Mouse (Mus musculus) testis, postnatal 14 days (tissue): ENCODE measurements around the gene Cpb2.
A peak's percentile ranks its signal among the peaks of the same experiment; 100 is the strongest.

Source experiments
- DNase-seq: peaks from one replicate; pipeline ENCODE4 v3.0.0; 2021; ENCODE audit warnings: low spot score

The Cpb2 gene

DNA sequence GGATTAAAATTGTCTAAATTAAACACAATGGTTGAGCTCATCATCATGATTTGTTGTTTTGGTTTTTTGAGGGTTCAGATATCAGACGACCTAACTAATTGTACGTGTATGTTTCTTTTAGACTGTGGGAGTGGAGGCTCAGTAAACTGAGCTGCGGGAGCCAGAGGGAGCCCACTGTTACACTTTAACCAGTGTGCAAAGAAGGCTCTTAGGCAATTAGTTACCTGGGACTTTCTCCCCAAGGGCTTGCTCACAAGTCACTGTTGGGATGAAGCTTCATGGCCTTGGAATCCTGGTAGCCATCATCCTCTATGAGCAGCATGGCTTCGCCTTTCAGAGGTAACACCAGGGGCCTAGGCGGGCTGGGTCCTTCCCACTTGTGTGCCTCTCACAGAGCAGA is at the start of gene Cpb2:
Gene Cpb2 (plus strand): TSS at position 201 of the 400 bp plus-strand sequence.
- DNase-seq = no peak

- DNase-seq = no peak
These were observed 49.7 kb upstream of the Cpb2 start for GRCm38 (mm10) chr14:75192427-75192826.

- no peak for DNase-seq
These were observed 49.2 kb upstream of the Cpb2 start for GRCm38 (mm10) chr14:75192858-75193257.

DNA sequence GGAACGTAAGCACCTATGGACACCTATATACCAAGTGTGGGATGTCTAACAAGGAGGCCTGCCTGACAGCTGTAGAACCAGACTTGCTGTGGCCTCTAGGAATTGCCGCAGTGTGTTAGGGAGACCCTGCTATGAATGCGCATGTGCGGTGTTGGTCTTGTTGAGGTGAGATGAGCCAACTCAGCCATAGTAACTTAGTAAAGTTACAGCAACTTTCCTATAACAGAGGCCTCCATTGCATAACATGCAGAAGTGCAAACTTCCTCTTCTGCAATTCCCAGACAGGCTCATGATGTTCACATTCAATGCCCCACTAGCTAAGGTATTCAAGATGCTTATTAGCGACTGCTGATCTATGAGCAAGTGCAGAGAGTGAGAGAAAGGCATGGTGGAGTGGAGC is 46.6 kb upstream of the Cpb2 start:
- no peak for DNase-seq

- peak; percentile 14 for DNase-seq
These were observed 45.1 kb upstream of the Cpb2 start for GRCm38 (mm10) chr14:75197027-75197426.

GRCm38 (mm10) chr14:75197660-75198059 is 44.4 kb upstream of the Cpb2 start:
- DNase-seq = no peak

GRCm38 (mm10) chr14:75205363-75206051 is 36.6 kb upstream of the Cpb2 start:
- no peak for DNase-seq

GRCm38 (mm10) chr14:75206307-75206706 is 35.8 kb upstream of the Cpb2 start:
- no peak for DNase-seq

DNA sequence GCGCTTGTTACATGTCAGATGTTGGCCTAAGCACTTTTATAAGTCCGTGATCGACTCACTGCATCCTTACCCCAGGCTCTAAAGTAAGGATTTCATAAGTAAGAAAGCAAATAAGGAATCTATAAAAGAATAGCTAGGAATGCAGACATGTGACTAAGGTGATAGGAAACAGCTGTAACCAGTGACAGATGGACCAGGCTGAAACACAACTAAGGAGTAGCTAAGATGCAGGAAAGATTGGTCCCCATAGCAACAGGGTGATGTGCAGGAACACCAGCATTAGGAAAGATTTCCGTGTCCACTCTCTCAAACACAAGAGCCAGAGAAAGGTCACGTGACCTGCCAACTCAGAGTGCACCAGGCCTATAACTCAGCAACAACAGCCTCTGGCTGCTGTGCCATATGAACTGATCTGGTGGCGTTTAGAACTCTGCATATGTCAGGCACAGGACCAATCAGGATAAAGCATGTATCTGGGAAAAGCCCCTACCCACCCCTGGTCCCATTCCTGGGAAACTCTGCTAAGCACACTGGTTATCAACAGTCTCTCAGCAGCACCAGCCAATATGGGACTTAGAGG is 33.4 kb upstream of the Cpb2 start:
- no peak for DNase-seq

DNA sequence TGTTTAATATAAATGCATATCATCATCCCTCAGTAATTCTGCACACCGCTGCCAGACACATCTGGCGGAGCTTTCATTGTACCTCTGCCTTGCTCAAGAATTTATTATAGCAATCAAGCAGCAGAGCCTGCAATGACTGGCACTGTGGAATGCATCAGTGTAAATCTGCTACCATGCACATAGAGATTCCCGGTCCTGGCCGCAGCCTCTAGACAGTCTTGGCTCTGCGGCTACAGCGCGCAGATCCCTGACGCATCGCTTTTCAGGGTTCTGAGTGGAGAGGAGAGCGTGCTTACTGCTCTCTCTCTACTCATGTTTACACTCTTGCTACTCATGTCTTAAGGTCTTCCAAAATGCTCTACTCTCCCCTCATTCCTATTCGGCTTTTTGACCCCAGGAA is 28.3 kb upstream of the Cpb2 start:
- DNase-seq = no peak

DNA sequence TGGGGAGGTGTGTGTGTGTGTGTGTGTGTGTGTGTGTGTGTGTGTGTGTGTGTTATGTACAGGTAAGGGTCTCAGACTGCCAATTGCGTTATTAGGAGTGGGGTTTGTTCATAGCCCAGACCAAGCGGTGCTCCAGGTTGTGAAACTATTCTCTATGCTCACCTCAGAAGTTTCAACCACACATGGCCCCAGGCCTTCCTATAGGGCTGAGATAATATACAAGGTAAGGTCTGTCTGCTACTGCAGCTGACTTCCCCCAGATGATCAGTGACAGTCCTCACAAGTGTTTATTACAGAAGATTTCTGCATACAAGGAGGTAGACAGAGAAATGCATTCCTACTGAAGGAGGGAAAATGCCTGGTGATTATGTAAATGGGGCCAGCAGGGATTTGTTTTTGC is 23.2 kb upstream of the Cpb2 start:
- no peak for DNase-seq

DNA sequence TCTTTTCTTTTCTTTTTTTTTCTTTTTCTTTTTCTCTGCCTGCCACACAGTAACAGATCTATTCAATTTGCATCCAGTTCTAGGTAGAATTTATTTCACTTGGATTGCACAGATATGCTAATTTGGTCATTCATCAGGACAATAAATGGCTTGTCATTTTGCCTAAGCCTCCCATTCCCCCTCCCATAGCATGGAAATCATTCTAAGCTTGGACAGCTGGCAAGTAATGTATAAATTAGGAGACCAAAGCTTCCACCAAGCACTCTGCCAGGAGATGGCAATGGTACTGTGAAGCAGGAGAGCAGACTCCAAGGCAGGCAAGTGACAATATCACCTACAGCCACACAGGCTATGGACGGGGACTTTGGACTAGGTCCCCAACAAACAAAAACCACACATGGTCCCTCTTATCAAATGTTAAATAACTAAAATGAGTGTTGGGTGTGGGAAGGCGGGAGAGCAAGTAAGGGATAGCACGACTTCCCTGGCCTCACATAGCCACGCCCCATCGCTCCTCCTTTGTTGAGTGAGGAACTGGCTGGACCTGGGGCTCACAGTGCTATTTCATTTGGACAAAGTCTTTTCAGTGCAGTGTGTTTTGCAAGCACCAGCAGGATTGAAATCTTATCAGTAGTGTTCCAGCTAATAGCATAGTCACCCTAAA is 22.7 kb upstream of the Cpb2 start:
- no peak for DNase-seq

DNA sequence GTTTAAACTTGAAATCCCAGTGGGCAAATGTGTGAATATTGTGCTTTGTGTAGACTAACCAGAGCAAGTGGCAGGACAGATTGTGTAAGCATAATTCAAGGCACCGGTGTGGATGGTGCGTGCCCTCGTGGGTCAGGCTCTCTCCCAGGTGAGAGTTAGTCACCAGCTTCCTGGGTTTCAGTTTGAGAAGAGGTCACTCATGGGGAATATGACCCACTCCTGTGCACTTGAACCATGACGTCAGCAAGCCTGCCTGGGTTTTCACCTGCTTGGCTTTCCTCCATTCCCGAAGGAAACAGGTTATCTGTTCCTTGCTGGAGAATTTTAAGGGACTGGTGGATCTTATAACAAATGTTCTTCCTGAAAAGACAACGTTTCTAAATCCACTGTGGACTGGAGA is 19.7 kb upstream of the Cpb2 start:
- DNase-seq = no peak

- no peak for DNase-seq
These were observed 14.5 kb upstream of the Cpb2 start for GRCm38 (mm10) chr14:75227453-75228084.

- peak; percentile 10 for DNase-seq
These were observed 12.3 kb upstream of the Cpb2 start for GRCm38 (mm10) chr14:75229834-75230233.

- no peak for DNase-seq
These were observed 9.0 kb upstream of the Cpb2 start for GRCm38 (mm10) chr14:75233070-75233469.

- no peak for DNase-seq
These were observed 6.5 kb upstream of the Cpb2 start for GRCm38 (mm10) chr14:75235552-75235951.

DNA sequence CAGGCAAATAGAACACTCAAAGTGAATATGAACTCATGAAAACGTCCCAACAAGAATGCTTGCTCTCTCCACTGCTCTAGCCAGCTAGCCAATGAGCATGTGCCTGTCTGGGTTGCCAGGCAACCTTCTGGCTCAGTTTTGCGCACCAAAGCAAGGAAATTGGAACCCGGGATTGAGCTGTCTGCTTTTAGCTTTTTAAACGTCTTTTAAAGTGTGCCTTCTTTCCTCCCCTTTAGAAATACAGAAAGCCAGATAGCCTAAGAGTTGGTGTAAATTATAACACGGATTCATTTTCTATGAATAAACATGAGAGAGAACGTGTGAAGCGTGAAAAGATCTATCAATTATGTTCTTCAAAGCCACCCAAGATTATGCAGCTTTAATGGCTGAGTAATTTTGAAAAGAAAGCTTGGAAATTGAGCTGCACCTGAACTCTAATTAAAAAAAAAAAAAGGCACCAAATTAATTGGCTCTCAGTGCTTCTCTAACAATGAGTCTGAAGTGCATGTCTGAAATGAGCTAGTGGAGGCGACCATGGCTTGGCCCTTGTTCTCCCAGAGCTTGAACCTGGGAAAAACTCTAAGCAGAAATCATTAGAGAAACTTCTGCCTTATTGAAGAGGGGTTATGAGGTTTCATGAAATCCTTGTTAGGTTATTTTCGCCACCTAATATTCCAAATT is 6.0 kb upstream of the Cpb2 start:
- DNase-seq = no peak

- DNase-seq = no peak
These were observed 5.5 kb upstream of the Cpb2 start for GRCm38 (mm10) chr14:75236636-75237003.

DNA sequence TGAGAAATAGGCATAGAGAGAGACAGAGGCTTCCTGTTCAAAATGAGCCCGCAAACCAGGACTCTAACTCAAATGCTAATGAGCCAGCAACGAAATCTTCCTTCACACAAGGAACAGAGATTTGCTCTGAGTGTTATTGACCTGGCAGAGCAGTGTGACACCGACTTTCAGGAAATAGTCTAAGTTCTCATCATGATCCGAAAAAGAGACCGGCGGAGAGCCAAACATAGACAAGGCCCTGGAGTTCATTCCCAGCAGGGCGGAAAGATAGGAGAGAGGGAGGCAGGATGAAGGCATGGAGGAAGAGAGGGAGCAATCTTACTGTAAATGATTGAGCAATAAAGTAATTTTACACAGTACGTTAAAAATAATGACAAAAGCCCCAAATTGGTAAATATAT is 5.0 kb upstream of the Cpb2 start:
- DNase-seq = no peak

GRCm38 (mm10) chr14:75238054-75238692 is 3.9 kb upstream of the Cpb2 start:
- no peak for DNase-seq
